Mouse (Mus musculus): ENCODE measurements around the gene Adamts4. TPM values are rescaled to one million over a fixed set of nuclear protein-coding genes. Genes with fewer than 3 reads are reported as not detected.
A peak's percentile ranks its signal among the peaks of the same experiment; 100 is the strongest.
"Not testable (repeated sequence)": the region's sequence is repeated elsewhere in the genome, so short reads cannot be mapped to it uniquely, and the experiment has no call there.

The Adamts4 gene
- polyA plus RNA-seq, 1 experiment: 6.7 TPM

DNA sequence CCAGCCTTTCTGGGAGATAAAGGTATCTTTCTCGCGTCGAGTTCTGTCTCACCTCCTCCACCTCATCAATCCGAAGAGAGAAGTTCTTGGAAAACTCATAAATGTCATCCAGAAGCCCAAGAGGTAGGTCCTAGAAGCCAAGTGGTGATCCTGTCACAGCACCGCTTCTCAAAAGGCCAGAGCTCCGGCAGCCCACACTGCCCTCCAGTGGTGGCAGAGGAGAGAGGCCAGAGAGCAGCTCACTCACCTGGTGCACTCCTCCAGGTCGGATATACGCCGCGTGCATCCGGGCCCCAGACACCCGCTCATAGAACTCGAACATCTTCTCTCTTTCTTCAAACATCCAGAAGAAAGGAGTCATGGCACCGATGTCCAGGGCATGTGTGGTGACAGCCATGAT is 11.8 kb upstream of the Adamts4 start:
- Histone ChIP-seq H3K79me2 (ENCODE audit: control insufficient read depth, insufficient read depth) (peaks cover 6% of the 10 kb centered on the region), H3K79me3 (ENCODE audit: low read depth) (peaks cover under 1% of the 10 kb centered on the region), H3K4me3 (ENCODE audit: insufficient read depth, poor library complexity, severe bottlenecking) (no peak overlapping the region), H3K27me3 (ENCODE audit: control insufficient read depth, insufficient read depth, insufficient read length) (no peaks in the 10 kb centered on the region), H3K36me3 (ENCODE audit: control insufficient read depth, insufficient read depth) (peaks cover 53% of the 10 kb centered on the region), H3ac (ENCODE audit: control insufficient read depth, insufficient read length, low read depth) (no peak overlapping the region)
- no peak for TF ChIP-seq CEBPB (IDR thresholded peaks at IDR 0.05; ENCODE audit: low read depth)
- TF ChIP-seq CTCF (IDR thresholded peaks at IDR 0.05; ENCODE audit: control insufficient read depth, insufficient read depth, insufficient read length): peak; percentile 74

- TF ChIP-seq USF1 (IDR thresholded peaks at IDR 0.05; ENCODE audit: low read depth) (no peak), CTCF (IDR thresholded peaks at IDR 0.05; ENCODE audit: control insufficient read depth, insufficient read depth, insufficient read length) (no peak), CEBPB (IDR thresholded peaks at IDR 0.05; ENCODE audit: low read depth) (no peak), MAX (IDR thresholded peaks at IDR 0.05) (no peak), MYOG (IDR thresholded peaks at IDR 0.05; ENCODE audit: control insufficient read depth, extremely low read depth, insufficient read length) (no peak), FOSL1 (IDR thresholded peaks at IDR 0.05; ENCODE audit: insufficient read depth, low read length, poor library complexity, severe bottlenecking) (no peak), MYOD1 (IDR thresholded peaks at IDR 0.05; ENCODE audit: control insufficient read depth, insufficient read length, low read depth) (no peak)
- Histone ChIP-seq H3K4me3 (ENCODE audit: insufficient read depth, poor library complexity, severe bottlenecking) (no peak overlapping the region), H3K27me3 (ENCODE audit: control insufficient read depth, insufficient read depth, insufficient read length) (no peaks in the 10 kb centered on the region), H3ac (ENCODE audit: control insufficient read depth, insufficient read length, low read depth) (no peak overlapping the region), H3K79me2 (ENCODE audit: control insufficient read depth, insufficient read depth) (peaks cover 18% of the 10 kb centered on the region), H3K36me3 (ENCODE audit: control insufficient read depth, insufficient read depth) (peaks cover 44% of the 10 kb centered on the region), H3K79me3 (ENCODE audit: low read depth) (peaks cover 5% of the 10 kb centered on the region)
These were observed 10.1 kb upstream of the Adamts4 start for GRCm38 (mm10) chr1:171239992-171240744.

DNA sequence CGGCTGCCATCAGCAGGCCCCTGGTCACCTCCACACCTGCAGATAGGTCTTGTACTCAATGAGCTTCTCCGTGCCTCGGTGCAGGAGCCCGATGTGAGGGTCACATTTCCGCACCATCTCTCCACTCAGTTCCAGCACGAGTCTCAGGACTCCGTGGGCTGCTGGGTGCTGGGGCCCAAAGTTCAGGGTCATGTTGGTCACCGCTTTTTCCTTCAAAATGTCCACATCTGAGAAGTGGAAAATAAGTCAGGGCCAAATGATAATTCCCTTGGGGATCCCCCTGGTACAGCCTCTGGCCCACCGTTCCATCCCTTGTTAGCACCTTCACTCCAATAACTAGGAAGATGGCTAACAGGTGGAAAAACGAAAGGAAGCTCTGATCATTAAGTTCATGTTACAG is 9.3 kb upstream of the Adamts4 start:
- Histone ChIP-seq H3K36me3 (ENCODE audit: control insufficient read depth, insufficient read depth) (peaks cover 37% of the 10 kb centered on the region), H3K4me3 (ENCODE audit: insufficient read depth, poor library complexity, severe bottlenecking) (no peak overlapping the region), H3K79me3 (ENCODE audit: low read depth) (peaks cover 11% of the 10 kb centered on the region), H3K79me2 (ENCODE audit: control insufficient read depth, insufficient read depth) (peaks cover 26% of the 10 kb centered on the region), H3ac (ENCODE audit: control insufficient read depth, insufficient read length, low read depth) (no peak overlapping the region), H3K27me3 (ENCODE audit: control insufficient read depth, insufficient read depth, insufficient read length) (no peaks in the 10 kb centered on the region)
- TF ChIP-seq FOSL1 (IDR thresholded peaks at IDR 0.05; ENCODE audit: insufficient read depth, low read length, poor library complexity, severe bottlenecking) (no peak), MYOG (IDR thresholded peaks at IDR 0.05; ENCODE audit: control insufficient read depth, extremely low read depth, insufficient read length) (no peak), CEBPB (IDR thresholded peaks at IDR 0.05; ENCODE audit: low read depth) (no peak), CTCF (IDR thresholded peaks at IDR 0.05; ENCODE audit: control insufficient read depth, insufficient read depth, insufficient read length) (no peak), MYOD1 (IDR thresholded peaks at IDR 0.05; ENCODE audit: control insufficient read depth, insufficient read length, low read depth) (no peak), USF1 (IDR thresholded peaks at IDR 0.05; ENCODE audit: low read depth) (no peak), MAX (IDR thresholded peaks at IDR 0.05) (no peak)

GRCm38 (mm10) chr1:171241952-171242351 is 8.3 kb upstream of the Adamts4 start:
- H3K36me3 ChIP-seq (ENCODE audit: control insufficient read depth, insufficient read depth): peaks cover 29% of the 10 kb centered on the region
- not testable (repeated sequence) for H3K27me3 ChIP-seq (ENCODE audit: control insufficient read depth, insufficient read depth, insufficient read length); H3ac ChIP-seq (ENCODE audit: control insufficient read depth, insufficient read length, low read depth); H3K4me3 ChIP-seq (ENCODE audit: insufficient read depth, poor library complexity, severe bottlenecking)
- peaks cover 19% of the 10 kb centered on the region for H3K79me3 ChIP-seq (ENCODE audit: low read depth)
- peaks cover 35% of the 10 kb centered on the region for H3K79me2 ChIP-seq (ENCODE audit: control insufficient read depth, insufficient read depth)

DNA sequence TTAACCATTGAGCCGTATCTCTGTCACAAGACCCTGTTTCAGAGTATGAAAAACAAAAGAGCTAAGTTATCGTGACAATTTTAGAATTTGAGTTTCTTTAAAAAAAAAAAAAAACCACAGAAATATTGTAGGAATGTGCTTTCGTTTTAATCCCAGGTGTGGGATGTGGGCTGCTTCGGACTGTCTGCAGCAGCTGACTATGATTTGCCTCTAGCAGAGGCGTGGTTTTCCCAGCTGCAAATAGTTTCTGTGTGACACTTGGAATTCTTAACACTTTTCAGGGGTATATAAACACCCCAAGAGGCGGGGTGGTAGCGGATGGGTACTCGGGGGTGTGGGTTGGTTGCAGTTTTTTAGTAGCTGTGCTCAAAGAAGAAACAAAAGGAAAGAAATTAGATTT is 4.9 kb upstream of the Adamts4 start:
- no peaks in the 10 kb centered on the region for H3K27me3 ChIP-seq (ENCODE audit: control insufficient read depth, insufficient read depth, insufficient read length)
- H3K4me3 ChIP-seq (ENCODE audit: insufficient read depth, poor library complexity, severe bottlenecking): no peak overlapping the region
- H3K79me2 ChIP-seq (ENCODE audit: control insufficient read depth, insufficient read depth): peaks cover 35% of the 10 kb centered on the region
- peaks cover 7% of the 10 kb centered on the region for H3K36me3 ChIP-seq (ENCODE audit: control insufficient read depth, insufficient read depth)
- H3ac ChIP-seq (ENCODE audit: control insufficient read depth, insufficient read length, low read depth): no peak overlapping the region
- peaks cover 19% of the 10 kb centered on the region for H3K79me3 ChIP-seq (ENCODE audit: low read depth)
- TF ChIP-seq FOSL1 (IDR thresholded peaks at IDR 0.05; ENCODE audit: insufficient read depth, low read length, poor library complexity, severe bottlenecking) (no peak), USF1 (IDR thresholded peaks at IDR 0.05; ENCODE audit: low read depth) (no peak), MAX (IDR thresholded peaks at IDR 0.05) (no peak), MYOD1 (IDR thresholded peaks at IDR 0.05; ENCODE audit: control insufficient read depth, insufficient read length, low read depth) (no peak), MYOG (IDR thresholded peaks at IDR 0.05; ENCODE audit: control insufficient read depth, extremely low read depth, insufficient read length) (no peak), CEBPB (IDR thresholded peaks at IDR 0.05; ENCODE audit: low read depth) (no peak), CTCF (IDR thresholded peaks at IDR 0.05; ENCODE audit: control insufficient read depth, insufficient read depth, insufficient read length) (no peak)

GRCm38 (mm10) chr1:171246709-171247452 is 3.3 kb upstream of the Adamts4 start:
- H3K36me3 ChIP-seq (ENCODE audit: control insufficient read depth, insufficient read depth): peaks cover 7% of the 10 kb centered on the region
- peaks cover 35% of the 10 kb centered on the region for H3K79me2 ChIP-seq (ENCODE audit: control insufficient read depth, insufficient read depth)
- H3K27me3 ChIP-seq (ENCODE audit: control insufficient read depth, insufficient read depth, insufficient read length): no peaks in the 10 kb centered on the region
- peaks cover 19% of the 10 kb centered on the region for H3K79me3 ChIP-seq (ENCODE audit: low read depth)
- TF ChIP-seq CEBPB (IDR thresholded peaks at IDR 0.05; ENCODE audit: low read depth): no peak
- TF ChIP-seq MAX (IDR thresholded peaks at IDR 0.05): peak; percentile 15
- no peak for TF ChIP-seq FOSL1 (IDR thresholded peaks at IDR 0.05; ENCODE audit: insufficient read depth, low read length, poor library complexity, severe bottlenecking)
- TF ChIP-seq CTCF (IDR thresholded peaks at IDR 0.05; ENCODE audit: control insufficient read depth, insufficient read depth, insufficient read length): peak; percentile 80
- H3K4me3 ChIP-seq (ENCODE audit: insufficient read depth, poor library complexity, severe bottlenecking): peak overlapping the region; percentile 65
- H3ac ChIP-seq (ENCODE audit: control insufficient read depth, insufficient read length, low read depth): peak overlapping the region; percentile 100

All from C2C12 (cell line).